Mouse (Mus musculus) liver, postnatal 0 days (tissue): Measurements from ENCODE around the gene Sorl1.

Experiments
- CTCF ChIP-seq: sonication (generic); IDR thresholded peaks from 2 replicates; pipeline ENCODE4 v1.5.1; 2016; ENCODE audit warnings: antibody characterized with exemption, low read depth
- EP300 ChIP-seq: IDR thresholded peaks from 2 replicates; pipeline ENCODE4 v1.6.1; 2016; ENCODE audit warnings: antibody characterized with exemption, low read depth, mild to moderate bottlenecking

- TF ChIP-seq EP300 (no peak), CTCF (no peak)
Observed at GRCm38 (mm10) chr9:41992841-41993240, 131.3 kb downstream of the Sorl1 start.
